Mouse (Mus musculus) midbrain, embryonic 13.5 days (tissue): ENCODE results near the gene Mks1. TPM values are rescaled to one million over a fixed set of nuclear protein-coding genes. Genes with fewer than 3 reads are reported as not detected.

ENCODE experiments used
- ATAC-seq: fragments of 200-750 bp; cut with Nextera tagmentation; 2 replicates; pipeline ENCODE4 v1.8.0; 2017; ENCODE audit warnings: mild to moderate bottlenecking, moderate TSS enrichment, moderate library complexity
- H3K27ac ChIP-seq: fragments of 300-500 bp; sonication (generic); 2 replicates; pipeline ENCODE4 v1.5.1; 2015; ENCODE audit warnings: inconsistent platforms, mild to moderate bottlenecking, moderate library complexity
- H3K27me3 ChIP-seq: fragments of 300-500 bp; sonication (generic); 2 replicates; pipeline ENCODE4 v1.6.1; 2015; ENCODE audit warnings: mild to moderate bottlenecking, inconsistent platforms
- H3K36me3 ChIP-seq: fragments of 300-500 bp; sonication (generic); 2 replicates; pipeline ENCODE4 v1.6.1; 2015; ENCODE audit warnings: mild to moderate bottlenecking, inconsistent platforms
- H3K4me1 ChIP-seq: fragments of 300-500 bp; sonication (generic); replicated peaks from 2 replicates; pipeline ENCODE4 v1.6.1; 2015; ENCODE audit warnings: inconsistent platforms
- H3K4me2 ChIP-seq: fragments of 300-500 bp; sonication (generic); replicated peaks from 2 replicates; pipeline ENCODE4 v1.6.1; 2015; ENCODE audit warnings: moderate library complexity, mild to moderate bottlenecking, inconsistent platforms
- H3K4me3 ChIP-seq: fragments of 300-500 bp; sonication (generic); replicated peaks from 2 replicates; pipeline ENCODE4 v1.5.1; 2015; ENCODE audit warnings: mild to moderate bottlenecking, inconsistent platforms
- H3K9ac ChIP-seq: fragments of 300-500 bp; sonication (generic); replicated peaks from 2 replicates; pipeline ENCODE4 v1.6.1; 2015; ENCODE audit warnings: mild to moderate bottlenecking, inconsistent platforms
- H3K9me3 ChIP-seq: fragments of 300-500 bp; sonication (generic); 2 replicates; pipeline ENCODE4 v1.6.1; 2016; ENCODE audit warnings: mild to moderate bottlenecking, inconsistent platforms
- WGBS: fragments of 180-500 bp; shearing (Covaris S2); methylation state at CpG from one replicate; pipeline ENCODE4 v1.1.7; 2015; 5-methylcytosine and 5-hydroxymethylcytosine counted together
- polyA plus RNA-seq: library from polyadenylated mRNA; unstranded; fragments of >200 nt; fragmentation: Nextera tagmentation; extraction: Ambion mirVana; gene quantifications from 2 replicates; pipeline ENCODE4 v1.2.1, GENCODE M21; 2015

The Mks1 gene
- polyA plus RNA-seq, result 12.4 and 15.8 TPM in 2 replicates

- Histone ChIP-seq H3K4me2 (peak within 1 kb of the TSS; percentile 73), H3K9me3 (no peaks in the 10 kb centered on the region), H3K9ac (peak within 1 kb of the TSS; percentile 66), H3K27ac (peak within 1 kb of the TSS; percentile 70), H3K4me1 (peaks cover 10% of the 10 kb centered on the region), H3K4me3 (peak within 1 kb of the TSS; percentile 59), H3K36me3 (peaks cover 16% of the 10 kb centered on the region), H3K27me3 (no peaks in the 10 kb centered on the region)
- ATAC-seq, result peak; percentile 96
- WGBS, result 4% methylated on average over 40 of the region's 40 CpGs
Observed at GRCm38 (mm10) chr11:87852690-87853596, at the start of gene Mks1. Gene Mks1 (plus strand): TSS chr11:87853215.

GRCm38 (mm10) chr11:87805448-87805847 is 47.6 kb upstream of the Mks1 start:
- H3K9me3 ChIP-seq, result no peaks in the 10 kb centered on the region
- no peak for ATAC-seq
- no peaks in the 10 kb centered on the region for H3K27me3 ChIP-seq
- no peak overlapping the region for H3K9ac ChIP-seq
- no peak overlapping the region for H3K27ac ChIP-seq
- no peaks in the 10 kb centered on the region for H3K4me1 ChIP-seq
- no peaks in the 10 kb centered on the region for H3K36me3 ChIP-seq
- H3K4me3 ChIP-seq, result no peak overlapping the region
- no peak overlapping the region for H3K4me2 ChIP-seq
- 82% methylated on average over 1 of the region's 1 CpGs for WGBS

DNA sequence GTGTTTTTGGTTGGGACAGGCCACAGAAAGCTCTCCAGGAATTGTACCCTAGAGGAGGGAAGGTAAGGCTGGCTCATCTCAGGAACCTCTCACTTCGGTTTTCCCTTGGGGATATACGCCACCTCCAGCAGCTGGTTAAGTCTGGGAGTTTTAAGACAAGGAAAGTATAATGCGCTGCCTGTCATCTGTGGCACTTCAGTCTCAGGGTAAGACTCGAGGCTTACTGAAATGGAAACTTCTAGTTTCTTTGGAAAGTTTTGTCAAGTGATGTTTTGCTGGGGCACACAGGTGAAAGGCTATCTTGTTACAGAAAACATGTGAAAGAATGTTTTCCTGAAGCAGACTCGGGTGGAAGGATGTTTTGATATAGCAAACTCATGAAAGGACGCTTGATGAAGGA is 45.6 kb upstream of the Mks1 start:
- Histone ChIP-seq H3K27ac (no peak overlapping the region), H3K4me3 (no peak overlapping the region), H3K9me3 (no peaks in the 10 kb centered on the region), H3K36me3 (no peaks in the 10 kb centered on the region), H3K27me3 (no peaks in the 10 kb centered on the region), H3K9ac (no peak overlapping the region), H3K4me2 (no peak overlapping the region), H3K4me1 (peaks cover 6% of the 10 kb centered on the region)
- ATAC-seq, result no peak
- WGBS, result 86% methylated on average over 6 of the region's 6 CpGs

- WGBS, result 90% methylated on average over 7 of the region's 7 CpGs
- no peak overlapping the region for H3K9ac ChIP-seq
- H3K4me1 ChIP-seq, result peaks cover 6% of the 10 kb centered on the region
- no peaks in the 10 kb centered on the region for H3K9me3 ChIP-seq
- no peaks in the 10 kb centered on the region for H3K27me3 ChIP-seq
- H3K4me3 ChIP-seq, result no peak overlapping the region
- no peak overlapping the region for H3K27ac ChIP-seq
- no peaks in the 10 kb centered on the region for H3K36me3 ChIP-seq
- no peak overlapping the region for H3K4me2 ChIP-seq
- ATAC-seq, result no peak
Observed at GRCm38 (mm10) chr11:87808236-87808635, 44.8 kb upstream of the Mks1 start.

DNA sequence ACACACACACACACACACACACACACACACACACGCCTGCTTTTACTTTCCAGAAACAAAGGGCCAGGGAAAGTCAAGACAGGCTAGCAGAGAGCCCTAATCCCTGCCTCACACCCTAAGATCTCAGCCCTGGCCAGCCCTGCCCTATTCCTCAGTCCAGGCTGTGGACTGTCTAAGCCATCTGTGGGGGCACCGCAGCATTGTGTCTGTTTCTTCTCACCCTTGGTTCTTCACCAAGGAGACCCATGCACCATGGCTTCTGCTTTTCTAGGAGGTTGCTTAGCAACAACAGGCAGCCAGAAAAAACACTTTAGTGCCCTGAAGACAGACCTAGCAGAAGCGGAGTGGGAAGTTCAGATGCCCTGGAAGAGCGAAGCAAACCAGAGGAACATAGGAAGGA is 41.6 kb upstream of the Mks1 start:
- Histone ChIP-seq H3K4me2 (no peak overlapping the region), H3K4me1 (peaks cover 13% of the 10 kb centered on the region), H3K4me3 (no peak overlapping the region), H3K36me3 (no peaks in the 10 kb centered on the region), H3K9ac (no peak overlapping the region), H3K9me3 (no peaks in the 10 kb centered on the region), H3K27me3 (no peaks in the 10 kb centered on the region), H3K27ac (no peak overlapping the region)
- WGBS, result 50% methylated on average over 4 of the region's 4 CpGs
- ATAC-seq, result 0 out of 2 replicates have a peak, but pooled peaks have one; percentile 55

- H3K9me3 ChIP-seq, result no peaks in the 10 kb centered on the region
- H3K27ac ChIP-seq, result no peak overlapping the region
- WGBS, result 62% methylated on average over 8 of the region's 8 CpGs
Observed at GRCm38 (mm10) chr11:87814831-87815230, 38.2 kb upstream of the Mks1 start.

DNA sequence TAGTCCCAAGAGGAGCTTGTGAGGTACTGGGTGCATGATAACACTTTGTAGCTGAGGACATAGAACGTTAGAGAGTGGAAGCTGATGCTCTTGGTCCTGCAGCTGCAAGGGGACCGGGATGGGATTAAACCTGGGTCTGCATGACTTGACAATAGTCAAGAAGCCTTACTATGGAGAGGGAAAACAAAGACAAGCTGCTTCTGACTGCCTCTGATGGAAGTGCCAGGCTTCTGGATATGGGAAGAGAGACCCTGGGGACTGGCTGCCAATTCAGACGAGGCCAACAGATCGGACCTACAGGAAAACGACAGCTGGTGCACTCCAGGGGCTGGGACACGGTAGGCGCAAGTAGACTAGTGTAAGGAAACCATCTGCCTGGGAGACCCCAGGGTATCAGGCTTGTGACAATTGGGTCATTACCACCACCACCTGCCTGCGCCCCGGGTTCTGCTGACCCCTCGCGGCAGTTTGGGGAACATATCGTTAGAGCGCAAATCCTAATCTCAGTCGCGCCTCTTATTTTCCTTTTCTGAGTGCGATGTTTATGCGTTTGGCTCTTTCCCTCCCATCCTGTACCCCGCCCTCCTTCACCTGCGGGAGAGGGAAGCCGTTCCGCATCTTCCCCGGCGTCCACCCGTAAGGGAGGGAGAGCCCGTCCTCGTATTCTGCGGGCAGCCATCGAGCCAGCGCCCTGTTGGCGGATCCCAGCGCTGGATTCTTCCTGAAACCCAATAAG is 36.1 kb upstream of the Mks1 start:
- peak; percentile 91 for ATAC-seq

More at GRCm38 (mm10) chr11:87814831-87815230, 38.2 kb upstream of the Mks1 start:
- Histone ChIP-seq H3K4me3 (no peak overlapping the region), H3K27me3 (no peaks in the 10 kb centered on the region), H3K4me2 (no peak overlapping the region), H3K36me3 (no peaks in the 10 kb centered on the region), H3K9ac (no peak overlapping the region), H3K4me1 (peaks cover 24% of the 10 kb centered on the region)
- ATAC-seq, result no peak

DNA sequence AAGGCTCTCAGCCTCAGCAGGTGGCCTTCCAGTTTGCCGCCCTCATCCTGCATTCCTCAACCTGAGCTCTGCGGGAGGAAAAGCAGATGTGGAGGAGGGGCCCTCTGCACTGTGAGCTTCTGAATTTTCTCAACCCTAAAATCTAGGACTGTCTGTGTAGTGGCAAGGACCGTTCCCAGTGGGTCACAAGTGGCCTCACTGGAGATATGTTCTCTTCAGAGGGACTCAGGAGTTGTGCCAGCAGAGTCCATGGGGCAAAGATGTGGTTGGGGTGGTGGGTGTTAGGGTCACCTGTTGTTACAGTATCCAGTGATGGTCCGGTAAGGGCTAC is 35.6 kb upstream of the Mks1 start:
- Histone ChIP-seq H3K4me2 (peak overlapping the region; percentile 58), H3K9ac (peak overlapping the region; percentile 60), H3K9me3 (no peaks in the 10 kb centered on the region), H3K27ac (no peak overlapping the region), H3K27me3 (no peaks in the 10 kb centered on the region), H3K4me1 (peaks cover 19% of the 10 kb centered on the region), H3K36me3 (no peaks in the 10 kb centered on the region), H3K4me3 (peak overlapping the region; percentile 39)
- WGBS, result 35% methylated on average over 4 of the region's 4 CpGs
- ATAC-seq, result peak; percentile 58; the same call in 1 of the 2 replicates

More for the DNA sequence above, 36.1 kb upstream of the Mks1 start:
- H3K36me3 ChIP-seq, result no peaks in the 10 kb centered on the region
- H3K4me1 ChIP-seq, result peaks cover 19% of the 10 kb centered on the region
- peak overlapping the region; percentile 39 for H3K4me3 ChIP-seq
- H3K27me3 ChIP-seq, result no peaks in the 10 kb centered on the region
- H3K9ac ChIP-seq, result peak overlapping the region; percentile 60
- H3K27ac ChIP-seq, result peak overlapping the region; percentile 36; the same call in 1 of the 2 replicates
- no peaks in the 10 kb centered on the region for H3K9me3 ChIP-seq
- H3K4me2 ChIP-seq, result peak overlapping the region; percentile 58
- WGBS, result 2% methylated on average over 31 of the region's 31 CpGs

GRCm38 (mm10) chr11:87821502-87821901 is 31.5 kb upstream of the Mks1 start:
- H3K9ac ChIP-seq, result no peak overlapping the region
- no peak overlapping the region for H3K4me3 ChIP-seq
- no peaks in the 10 kb centered on the region for H3K9me3 ChIP-seq
- no peak overlapping the region for H3K4me2 ChIP-seq
- peaks cover 10% of the 10 kb centered on the region for H3K4me1 ChIP-seq
- H3K36me3 ChIP-seq, result no peaks in the 10 kb centered on the region
- 0 out of 2 replicates have a peak, but pooled peaks cover 3% of the 10 kb centered on the region for H3K27me3 ChIP-seq
- no peak overlapping the region for H3K27ac ChIP-seq
- no peak for ATAC-seq
- 41% methylated on average over 5 of the region's 5 CpGs for WGBS

GRCm38 (mm10) chr11:87828239-87828900 is 24.6 kb upstream of the Mks1 start, which contains the start of gene Lpo:
Gene Lpo (minus strand): TSS chr11:87828289.
- no peak within 1 kb of the TSS for H3K9ac ChIP-seq
- no peak within 1 kb of the TSS for H3K4me3 ChIP-seq
- WGBS, result 16% methylated on average over 10 of the region's 10 CpGs
- peaks cover 16% of the 10 kb centered on the region for H3K4me1 ChIP-seq
- no peaks in the 10 kb centered on the region for H3K9me3 ChIP-seq
- 0 out of 2 replicates have a peak within 1 kb of the TSS, but pooled peaks have one; percentile 25 for H3K27ac ChIP-seq
- no peaks in the 10 kb centered on the region for H3K27me3 ChIP-seq
- no peak within 1 kb of the TSS for H3K4me2 ChIP-seq
- no peaks in the 10 kb centered on the region for H3K36me3 ChIP-seq
- ATAC-seq, result no peak

GRCm38 (mm10) chr11:87840676-87841075 is 12.3 kb upstream of the Mks1 start:
- Histone ChIP-seq H3K4me1 (no peaks in the 10 kb centered on the region), H3K9me3 (no peaks in the 10 kb centered on the region), H3K4me3 (no peak overlapping the region), H3K4me2 (no peak overlapping the region), H3K9ac (no peak overlapping the region), H3K27me3 (no peaks in the 10 kb centered on the region), H3K27ac (no peak overlapping the region), H3K36me3 (no peaks in the 10 kb centered on the region)
- ATAC-seq, result no peak
- 95% methylated on average over 8 of the region's 8 CpGs for WGBS
